Mouse (Mus musculus) liver, adult 2 months (tissue): ENCODE measurements at regions not wholly inside any gene's neighbourhood (a gene's known extent, or its start where the extent isn't known, plus 50 kb on each side); places are given as distances from the start of the nearest gene placed in this dataset.

Source experiments
- DNase-seq: peaks from one replicate; pipeline ENCODE4 v3.0.0-alpha.2; 2011; ENCODE audit warnings: low read depth, low spot score; ENCODE audit errors: extremely low read depth
- H3K27ac ChIP-seq: fragments of 200-500 bp; replicated peaks from 2 replicates; pipeline ENCODE4 v1.5.1; 2012; ENCODE audit warnings: low read depth, mild to moderate bottlenecking, control low read depth, inconsistent platforms, low read length; ENCODE audit not compliant: insufficient read depth
- H3K27me3 ChIP-seq: fragments of 200-500 bp; 2 replicates; pipeline ENCODE4 v1.6.1; 2012; ENCODE audit warnings: mild to moderate bottlenecking, moderate library complexity, low read length, inconsistent platforms; ENCODE audit not compliant: control insufficient read depth, insufficient read depth
- H3K36me3 ChIP-seq: fragments of 200-500 bp; 2 replicates; pipeline ENCODE4 v1.6.1; 2012; ENCODE audit warnings: low read length, inconsistent platforms; ENCODE audit not compliant: control insufficient read depth, insufficient read depth
- H3K4me1 ChIP-seq: fragments of 200-500 bp; 2 replicates; pipeline ENCODE4 v1.6.1; 2011; ENCODE audit warnings: low read length; ENCODE audit not compliant: control insufficient read depth, insufficient read depth
- H3K4me3 ChIP-seq: fragments of 200-500 bp; 2 replicates; pipeline ENCODE4 v1.5.1; 2011; ENCODE audit warnings: low read depth, mild to moderate bottlenecking, control low read depth, low read length, moderate library complexity; ENCODE audit not compliant: insufficient read depth
- H3K79me2 ChIP-seq: fragments of 200-500 bp; 2 replicates; pipeline ENCODE4 v1.6.1; 2012; ENCODE audit warnings: inconsistent platforms, mild to moderate bottlenecking, low read length, moderate library complexity; ENCODE audit not compliant: control insufficient read depth, insufficient read depth
- H3K9ac ChIP-seq: fragments of 200-500 bp; 2 replicates; pipeline ENCODE4 v1.6.1; 2012; ENCODE audit warnings: low read depth, mild to moderate bottlenecking, control low read depth, inconsistent platforms, low read length
- CTCF ChIP-seq: fragments of 200-500 bp; IDR thresholded peaks from 2 replicates; pipeline ENCODE4 v1.5.1; 2011; ENCODE audit warnings: low read depth, low read length, control low read depth
- POLR2A ChIP-seq: fragments of 200-500 bp; IDR thresholded peaks from 2 replicates; pipeline ENCODE4 v1.6.1; 2011; ENCODE audit warnings: low read length, control low read depth; ENCODE audit not compliant: insufficient read depth; ENCODE audit errors: extremely low read depth
- WGBS: fragments of 180-500 bp; shearing (Covaris S2); methylation state at CpG from one replicate; pipeline ENCODE4 v1.1.7; 2018; 5-methylcytosine and 5-hydroxymethylcytosine counted together

GRCm38 (mm10) chr13:16656110-16656509, 644.5 kb downstream of the Inhba start:
- no peak for TF ChIP-seq POLR2A
- TF ChIP-seq CTCF: no peak
- H3K79me2 ChIP-seq: no peaks in the 10 kb centered on the region
- H3K36me3 ChIP-seq: no peaks in the 10 kb centered on the region
- H3K27ac ChIP-seq: no peak overlapping the region
- no peak for DNase-seq
- H3K27me3 ChIP-seq: no peaks in the 10 kb centered on the region
- H3K4me3 ChIP-seq: no peak overlapping the region
- H3K4me1 ChIP-seq: no peaks in the 10 kb centered on the region
- whole genome bisulfite sequencing: 84% methylated on average over 4 of the region's 4 CpGs
- no peak overlapping the region for H3K9ac ChIP-seq

- Histone ChIP-seq H3K27me3 (no peaks in the 10 kb centered on the region), H3K4me3 (no peak overlapping the region), H3K79me2 (no peaks in the 10 kb centered on the region), H3K36me3 (no peaks in the 10 kb centered on the region), H3K4me1 (no peaks in the 10 kb centered on the region), H3K9ac (no peak overlapping the region), H3K27ac (no peak overlapping the region)
- WGBS: 84% methylated on average over 6 of the region's 6 CpGs
- TF ChIP-seq POLR2A (no peak), CTCF (no peak)
- no peak for DNase-seq
These were observed 648.2 kb downstream of the Inhba start for GRCm38 (mm10) chr13:16659894-16660293.

- no peaks in the 10 kb centered on the region for H3K79me2 ChIP-seq
- no peak for TF ChIP-seq POLR2A
- no peak overlapping the region for H3K9ac ChIP-seq
- no peak overlapping the region for H3K4me3 ChIP-seq
- no peaks in the 10 kb centered on the region for H3K27me3 ChIP-seq
- no peak overlapping the region for H3K27ac ChIP-seq
- H3K36me3 ChIP-seq: no peaks in the 10 kb centered on the region
- 87% methylated on average over 1 of the region's 1 CpGs for WGBS
- no peaks in the 10 kb centered on the region for H3K4me1 ChIP-seq
- no peak for DNase-seq
These were observed 657.0 kb downstream of the Inhba start for GRCm38 (mm10) chr13:16668652-16669051.

GRCm38 (mm10) chr13:16669281-16669680, 657.6 kb downstream of the Inhba start:
- Histone ChIP-seq H3K9ac (no peak overlapping the region), H3K79me2 (no peaks in the 10 kb centered on the region), H3K36me3 (no peaks in the 10 kb centered on the region), H3K27me3 (no peaks in the 10 kb centered on the region), H3K4me3 (no peak overlapping the region), H3K4me1 (no peaks in the 10 kb centered on the region), H3K27ac (no peak overlapping the region)
- DNase-seq: no peak
- TF ChIP-seq POLR2A: no peak
- TF ChIP-seq CTCF: no peak
- 97% methylated on average over 1 of the region's 1 CpGs for WGBS

- Histone ChIP-seq H3K36me3 (no peaks in the 10 kb centered on the region), H3K27me3 (no peaks in the 10 kb centered on the region), H3K9ac (no peak overlapping the region), H3K79me2 (no peaks in the 10 kb centered on the region), H3K4me1 (no peaks in the 10 kb centered on the region), H3K27ac (no peak overlapping the region), H3K4me3 (no peak overlapping the region)
- WGBS: 81% methylated on average over 5 of the region's 5 CpGs
- DNase-seq: no peak
- TF ChIP-seq POLR2A (no peak), CTCF (no peak)
These were observed 658.5 kb downstream of the Inhba start for GRCm38 (mm10) chr13:16670047-16670733.

GRCm38 (mm10) chr13:16670736-16671135, 659.1 kb downstream of the Inhba start:
- Histone ChIP-seq H3K27me3 (no peaks in the 10 kb centered on the region), H3K4me3 (no peak overlapping the region), H3K79me2 (no peaks in the 10 kb centered on the region), H3K27ac (no peak overlapping the region), H3K36me3 (no peaks in the 10 kb centered on the region), H3K9ac (no peak overlapping the region), H3K4me1 (no peaks in the 10 kb centered on the region)
- no peak for DNase-seq
- TF ChIP-seq POLR2A (no peak), CTCF (no peak)
